Mouse (Mus musculus) B cell, adult 2 months (primary cell): ENCODE measurements around the gene Tnnc1.

Experiments
- DNase-seq, 2 experiments: peaks; one replicate each; pipeline ENCODE4 v3.0.0; 2022

Gene Tnnc1

DNA sequence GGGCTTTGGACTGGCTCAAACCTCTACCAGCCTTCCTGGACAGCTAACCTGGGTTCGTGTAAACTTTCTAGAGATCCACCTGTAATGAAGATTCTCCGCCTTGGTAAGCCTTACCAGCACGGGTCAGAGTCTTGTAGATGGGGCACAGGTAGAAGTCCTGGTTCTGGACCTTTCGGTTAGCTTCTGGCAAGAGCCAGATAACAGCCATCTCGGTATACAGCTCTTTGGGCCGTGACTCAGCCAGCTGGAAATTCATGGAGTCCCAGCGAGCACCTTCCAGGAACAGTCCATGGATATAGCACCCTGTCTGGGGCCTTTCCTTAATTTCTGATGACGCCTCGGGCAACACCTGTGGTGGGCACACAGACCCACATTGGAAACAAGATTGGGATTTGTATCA, 52.8 kb downstream of the Tnnc1 start:
- no peak for DNase-seq
